Mouse (Mus musculus) intestine, embryonic 16.5 days (tissue): ENCODE measurements around the gene Lgals3bp. TPM values are rescaled to one million over a fixed set of nuclear protein-coding genes. Genes with fewer than 3 reads are reported as not detected.

Source experiments
- ATAC-seq: fragments of 200-750 bp; cut with Nextera tagmentation; 2 replicates; pipeline ENCODE4 v1.8.0; 2017; ENCODE audit warnings: moderate TSS enrichment, moderate library complexity
- H3K27ac ChIP-seq: fragments of 300-500 bp; sonication (generic); 2 replicates; pipeline ENCODE4 v1.5.1; 2014; ENCODE audit warnings: mild to moderate bottlenecking, low read length
- H3K27me3 ChIP-seq: fragments of 300-500 bp; sonication (generic); replicated peaks from 2 replicates; pipeline ENCODE4 v1.6.1; 2014; ENCODE audit warnings: low read length, control low read depth, mixed read lengths; ENCODE audit not compliant: control insufficient read depth, insufficient read depth
- H3K36me3 ChIP-seq: fragments of 300-500 bp; sonication (generic); 2 replicates; pipeline ENCODE4 v1.6.1; 2014; ENCODE audit warnings: low read length, control low read depth; ENCODE audit not compliant: control insufficient read depth, insufficient read depth
- H3K4me1 ChIP-seq: fragments of 300-500 bp; sonication (generic); 2 replicates; pipeline ENCODE4 v1.6.1; 2014; ENCODE audit warnings: low read length, control low read depth, mixed read lengths; ENCODE audit not compliant: control insufficient read depth, insufficient read depth
- H3K4me2 ChIP-seq: fragments of 300-500 bp; sonication (generic); 2 replicates; pipeline ENCODE4 v1.6.1; 2014; ENCODE audit warnings: low read depth, low read length, control low read depth
- H3K4me3 ChIP-seq: fragments of 300-500 bp; sonication (generic); 2 replicates; pipeline ENCODE4 v1.5.1; 2014; ENCODE audit warnings: mild to moderate bottlenecking, low read length
- H3K9ac ChIP-seq: fragments of 300-500 bp; sonication (generic); 2 replicates; pipeline ENCODE4 v1.6.1; 2014; ENCODE audit warnings: low read depth, low read length
- H3K9me3 ChIP-seq: fragments of 300-500 bp; sonication (generic); 2 replicates; pipeline ENCODE4 v1.6.1; 2016; ENCODE audit warnings: low read length, control low read depth; ENCODE audit not compliant: control insufficient read depth
- WGBS: fragments of 180-500 bp; shearing (Covaris S2); extraction: QIAGEN DNeasy Blood & Tissue Kit; methylation state at CpG from one replicate; pipeline ENCODE4 v1.1.7; 2014; 5-methylcytosine and 5-hydroxymethylcytosine counted together
- polyA plus RNA-seq: library from polyadenylated mRNA; unstranded; fragments of >200 nt; fragmentation: Nextera tagmentation; extraction: Ambion mirVana; gene quantifications from 2 replicates; pipeline ENCODE4 v1.2.1, GENCODE M21; 2015

Gene Lgals3bp
- polyA plus RNA-seq, 1 experiment from 2014 or later, result 226 TPM

DNA sequence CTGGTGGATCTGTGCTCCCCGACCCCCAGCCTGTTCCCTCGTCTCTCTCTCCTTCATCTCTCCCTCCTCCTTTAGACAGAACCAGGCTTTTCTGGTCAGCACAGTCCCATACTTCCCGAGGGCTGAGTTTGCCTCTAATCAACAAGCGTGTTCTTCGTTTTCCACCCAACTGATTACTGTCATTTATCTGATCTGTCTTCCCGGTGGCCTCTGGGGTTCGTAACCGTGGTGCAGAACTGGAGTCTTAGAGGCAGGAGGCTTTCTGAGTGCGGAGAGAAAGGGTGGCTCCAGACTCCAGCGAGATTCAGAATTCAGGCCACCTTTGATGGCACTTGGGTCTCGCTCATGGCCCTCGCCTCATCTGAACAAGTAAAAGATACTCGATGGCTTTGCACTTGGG is 32.2 kb upstream of the Lgals3bp start:
- WGBS, result 33% methylated on average over 13 of the region's 13 CpGs
- H3K9ac ChIP-seq, result peak overlapping the region; percentile 57

DNA sequence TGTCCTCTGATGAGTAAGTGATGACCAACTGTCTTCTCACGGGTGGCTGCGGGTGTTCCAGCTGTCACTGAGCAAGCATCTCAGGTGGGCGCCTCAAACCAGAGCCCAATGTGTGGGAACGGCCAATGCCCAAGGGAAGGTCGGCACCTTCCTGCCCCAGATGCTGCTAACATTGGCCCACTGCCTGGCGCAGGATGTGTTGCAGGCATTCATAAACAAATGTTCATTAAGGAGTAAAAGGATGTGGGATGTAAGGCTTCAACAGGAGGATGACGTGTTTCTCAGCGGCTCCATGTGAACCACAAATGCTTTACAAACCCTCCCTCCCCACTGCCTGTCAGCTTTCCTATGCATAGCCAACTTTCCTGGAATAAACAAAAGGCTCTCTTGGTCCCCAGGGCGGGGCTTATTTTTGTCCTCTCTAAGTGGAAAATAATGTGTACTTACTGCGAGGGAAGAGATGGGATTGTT is 31.5 kb upstream of the Lgals3bp start:
- Histone ChIP-seq H3K9me3 (no peaks in the 10 kb centered on the region), H3K4me3 (peak overlapping the region; percentile 35), H3K27ac (peak overlapping the region; percentile 10), H3K36me3 (no peaks in the 10 kb centered on the region), H3K4me2 (peak overlapping the region; percentile 52), H3K4me1 (peaks cover 35% of the 10 kb centered on the region), H3K9ac (peak overlapping the region; percentile 57), H3K27me3 (no peaks in the 10 kb centered on the region)
- WGBS, result 46% methylated on average over 10 of the region's 10 CpGs
- ATAC-seq, result no peak

More for the DNA sequence above, 32.2 kb upstream of the Lgals3bp start:
- peak overlapping the region; percentile 52 for H3K4me2 ChIP-seq
- peak overlapping the region; percentile 10 for H3K27ac ChIP-seq
- H3K4me1 ChIP-seq, result peaks cover 37% of the 10 kb centered on the region
- ATAC-seq, result no peak
- H3K9me3 ChIP-seq, result no peaks in the 10 kb centered on the region
- no peaks in the 10 kb centered on the region for H3K27me3 ChIP-seq
- no peaks in the 10 kb centered on the region for H3K36me3 ChIP-seq
- peak overlapping the region; percentile 35 for H3K4me3 ChIP-seq

- Histone ChIP-seq H3K9me3 (no peaks in the 10 kb centered on the region), H3K4me1 (peaks cover 37% of the 10 kb centered on the region; the same call in 1 of the 2 replicates), H3K4me3 (no peak overlapping the region), H3K4me2 (no peak overlapping the region), H3K36me3 (no peaks in the 10 kb centered on the region), H3K9ac (no peak overlapping the region), H3K27me3 (0 out of 2 replicates have a peak, but pooled peaks cover 2% of the 10 kb centered on the region), H3K27ac (no peak overlapping the region; the same call in 1 of the 2 replicates)
- 71% methylated on average over 16 of the region's 16 CpGs for WGBS
- ATAC-seq, result no peak
These were observed 29.4 kb upstream of the Lgals3bp start for GRCm38 (mm10) chr11:118431100-118431948.

GRCm38 (mm10) chr11:118430291-118430885 is 28.5 kb upstream of the Lgals3bp start:
- no peak for ATAC-seq
- no peaks in the 10 kb centered on the region for H3K9me3 ChIP-seq

DNA sequence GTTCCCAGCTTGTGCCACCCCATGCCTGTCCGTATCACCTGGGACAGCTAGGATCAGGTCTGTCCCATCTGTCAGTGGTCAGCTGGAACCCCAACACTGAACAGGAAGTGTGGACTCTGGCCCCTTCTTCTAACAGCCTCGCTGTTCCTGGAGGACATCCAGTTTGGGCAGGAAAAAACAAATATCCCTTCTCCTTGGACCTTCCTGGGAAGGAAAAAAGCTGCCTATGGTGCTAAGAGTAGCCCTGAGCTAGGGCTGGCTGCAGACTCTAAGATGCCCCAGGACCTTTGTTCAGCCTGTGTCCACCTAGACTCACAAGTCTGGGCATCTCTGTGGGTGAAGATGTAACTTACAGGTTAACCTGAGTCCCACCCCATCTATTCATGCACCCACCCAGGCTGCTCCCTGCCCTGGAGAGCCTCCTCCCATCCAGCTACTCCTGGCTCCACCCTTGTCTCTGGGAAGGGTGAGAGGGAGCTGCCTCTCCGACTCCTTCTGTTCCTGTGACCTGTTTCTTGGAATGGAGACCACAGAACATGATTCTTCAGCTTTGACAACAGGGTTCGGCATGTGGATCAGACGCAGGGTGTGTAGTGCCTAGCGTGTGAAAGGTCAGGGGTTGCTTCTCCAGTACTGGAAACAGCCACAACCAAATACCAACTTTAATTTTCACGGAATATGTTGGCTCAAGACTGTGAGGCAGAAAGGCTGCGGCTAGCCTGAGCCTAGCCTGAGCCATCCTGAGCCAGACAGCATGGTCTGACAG is 27.2 kb upstream of the Lgals3bp start:
- H3K27ac ChIP-seq, result peak overlapping the region; percentile 56
- H3K4me3 ChIP-seq, result peak overlapping the region; percentile 39
- peak overlapping the region; percentile 56 for H3K4me2 ChIP-seq
- 46% methylated on average over 8 of the region's 8 CpGs for WGBS
- no peaks in the 10 kb centered on the region for H3K9me3 ChIP-seq
- 0 out of 2 replicates have a peak, but pooled peaks cover 2% of the 10 kb centered on the region for H3K27me3 ChIP-seq
- peak overlapping the region; percentile 59 for H3K9ac ChIP-seq
- H3K4me1 ChIP-seq, result peaks cover 37% of the 10 kb centered on the region; the same call in 1 of the 2 replicates
- 0 out of 2 replicates have a peak, but pooled peaks have one; percentile 11 for ATAC-seq
- no peaks in the 10 kb centered on the region for H3K36me3 ChIP-seq

More at GRCm38 (mm10) chr11:118430291-118430885, 28.5 kb upstream of the Lgals3bp start:
- H3K36me3 ChIP-seq, result no peaks in the 10 kb centered on the region
- peaks cover 37% of the 10 kb centered on the region; the same call in 1 of the 2 replicates for H3K4me1 ChIP-seq
- no peak overlapping the region for H3K9ac ChIP-seq
- no peak overlapping the region for H3K4me2 ChIP-seq
- no peak overlapping the region for H3K27ac ChIP-seq
- WGBS, result 23% methylated on average over 4 of the region's 4 CpGs
- H3K27me3 ChIP-seq, result 0 out of 2 replicates have a peak, but pooled peaks cover 2% of the 10 kb centered on the region
- no peak overlapping the region for H3K4me3 ChIP-seq

- peak overlapping the region; percentile 56 for H3K4me2 ChIP-seq
- WGBS, result 9% methylated on average over 11 of the region's 11 CpGs
- 0 out of 2 replicates have a peak, but pooled peaks cover 2% of the 10 kb centered on the region for H3K27me3 ChIP-seq
- ATAC-seq, result 0 out of 2 replicates have a peak, but pooled peaks have one; percentile 29
- peaks cover 39% of the 10 kb centered on the region for H3K4me1 ChIP-seq
- no peaks in the 10 kb centered on the region for H3K9me3 ChIP-seq
- no peaks in the 10 kb centered on the region for H3K36me3 ChIP-seq
- peak overlapping the region; percentile 56 for H3K27ac ChIP-seq
- H3K4me3 ChIP-seq, result peak overlapping the region; percentile 39
- H3K9ac ChIP-seq, result peak overlapping the region; percentile 59
These were observed 26.6 kb upstream of the Lgals3bp start for GRCm38 (mm10) chr11:118428460-118428868.

GRCm38 (mm10) chr11:118427986-118428385 is 26.1 kb upstream of the Lgals3bp start, which contains the start of gene C1qtnf1:
Gene C1qtnf1, plus strand, starts transcription at chr11:118428203.
- H3K27ac ChIP-seq, result peak within 1 kb of the TSS; percentile 56
- H3K4me1 ChIP-seq, result peaks cover 36% of the 10 kb centered on the region
- peak within 1 kb of the TSS; percentile 39 for H3K4me3 ChIP-seq
- WGBS, result 2% methylated on average over 8 of the region's 8 CpGs
- H3K9ac ChIP-seq, result peak within 1 kb of the TSS; percentile 59
- H3K4me2 ChIP-seq, result peak within 1 kb of the TSS; percentile 56
- no peaks in the 10 kb centered on the region for H3K36me3 ChIP-seq
- no peaks in the 10 kb centered on the region for H3K9me3 ChIP-seq
- H3K27me3 ChIP-seq, result 0 out of 2 replicates have a peak, but pooled peaks cover 2% of the 10 kb centered on the region
- peak; percentile 31; the same call in 1 of the 2 replicates for ATAC-seq

DNA sequence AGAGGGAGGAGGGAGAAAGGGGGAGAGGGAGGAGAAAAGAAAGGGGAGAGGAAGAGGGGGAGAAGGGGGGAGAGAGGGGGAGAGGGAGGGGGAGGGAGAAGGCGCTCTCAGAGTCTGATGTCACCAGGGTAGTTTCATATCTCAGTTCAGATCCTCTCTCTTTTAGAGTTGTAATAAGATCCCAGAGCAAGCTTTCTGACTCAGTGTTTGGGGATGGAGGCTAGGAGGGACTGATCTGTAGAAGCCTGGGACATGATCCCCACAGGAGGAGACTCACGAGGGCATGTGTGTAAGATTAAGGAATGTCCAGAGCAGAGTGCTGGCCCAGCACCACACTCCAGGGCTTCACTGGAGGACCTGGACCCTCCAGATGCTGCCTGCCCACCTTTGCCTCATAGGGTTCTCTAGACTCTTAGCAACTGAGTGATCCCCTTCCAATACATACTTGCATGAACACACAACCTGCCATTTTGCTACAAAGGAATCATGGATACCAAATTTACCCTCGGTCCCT is 25.4 kb upstream of the Lgals3bp start:
- Histone ChIP-seq H3K4me2 (no peak overlapping the region), H3K9ac (no peak overlapping the region), H3K27me3 (0 out of 2 replicates have a peak, but pooled peaks cover 2% of the 10 kb centered on the region), H3K9me3 (no peaks in the 10 kb centered on the region), H3K4me3 (no peak overlapping the region), H3K4me1 (peaks cover 36% of the 10 kb centered on the region), H3K27ac (peak overlapping the region; percentile 56), H3K36me3 (no peaks in the 10 kb centered on the region)
- 35% methylated on average over 3 of the region's 3 CpGs for WGBS
- ATAC-seq, result no peak
